Mouse (Mus musculus): ENCODE measurements around the gene Cyb5d2. TPM values are rescaled to one million over a fixed set of nuclear protein-coding genes. Genes with fewer than 3 reads are reported as not detected.
"Not testable (repeated sequence)": the region's sequence is repeated elsewhere in the genome, so short reads cannot be mapped to it uniquely, and the experiment has no call there.

Cyb5d2 gene
- polyA plus RNA-seq, 1 experiment from 2014 or later: 4.3 TPM

DNA sequence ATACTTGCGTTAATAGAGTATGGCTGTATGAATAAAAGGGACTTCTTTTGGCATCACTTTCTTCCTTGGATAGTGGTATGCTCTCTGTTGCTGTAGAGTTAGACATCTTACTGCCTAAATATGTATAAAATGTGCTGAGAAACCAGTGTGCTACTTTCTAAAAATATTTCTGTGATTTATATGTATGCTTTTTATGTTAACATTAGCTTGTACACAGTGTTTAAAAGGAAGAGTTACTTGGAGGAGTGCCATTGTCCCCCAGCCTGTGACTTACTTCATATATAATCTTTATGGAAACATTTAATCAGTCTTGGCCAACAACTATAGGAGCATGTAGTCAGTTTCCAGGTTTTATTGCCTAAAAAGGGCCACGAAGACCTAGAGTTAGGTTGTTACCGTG lies 26.9 kb downstream of the Cyb5d2 start:
- Histone ChIP-seq H3K27ac (ENCODE audit: low read length) (no peak overlapping the region), H3K4me2 (ENCODE audit: low read depth, low read length) (no peak overlapping the region), H3K27me3 (ENCODE audit: control insufficient read depth, insufficient read depth, low read depth, low read length) (no peaks in the 10 kb centered on the region), H3K4me1 (ENCODE audit: control insufficient read depth, low read depth, low read length) (no peaks in the 10 kb centered on the region), H3K9me3 (replicated peaks; ENCODE audit: control insufficient read depth, low read length) (no peaks in the 10 kb centered on the region), H3K36me3 (ENCODE audit: control insufficient read depth, insufficient read depth) (peaks cover 14% of the 10 kb centered on the region), H3K9ac (ENCODE audit: low read depth, low read length) (no peak overlapping the region), H3K4me3 (ENCODE audit: low read depth, low read length) (no peak overlapping the region)
- WGBS (ENCODE audit: insufficient replicate concordance): 77% methylated on average over 3 of the region's 3 CpGs
- no peak for ATAC-seq (ENCODE audit: low read depth)

- WGBS (ENCODE audit: insufficient replicate concordance): 84% methylated on average over 8 of the region's 8 CpGs
- H3K36me3 ChIP-seq (ENCODE audit: control insufficient read depth, insufficient read depth): peaks cover 21% of the 10 kb centered on the region
Measured at GRCm38 (mm10) chr11:72767716-72768115, 28.2 kb downstream of the Cyb5d2 start.

DNA sequence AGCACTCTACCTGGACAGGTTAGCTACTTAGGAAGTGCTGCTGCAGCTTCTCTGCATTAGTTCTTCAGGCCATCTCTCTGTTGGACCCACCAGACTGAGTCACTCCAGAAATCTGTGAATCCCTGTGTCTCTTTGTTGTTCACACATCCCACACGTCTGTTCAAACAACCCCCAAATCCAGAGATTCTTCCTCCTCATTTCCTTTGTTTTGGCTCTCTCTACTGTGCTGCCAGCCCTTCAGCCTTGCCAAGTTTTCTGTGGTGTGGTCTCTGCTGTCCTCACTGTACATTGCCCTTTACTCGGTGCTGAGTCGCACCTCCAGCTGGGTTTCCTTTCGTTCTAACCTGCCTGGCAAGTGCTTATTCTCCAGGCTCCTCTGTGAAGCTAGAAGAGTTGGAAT lies 31.7 kb downstream of the Cyb5d2 start:
- peaks cover 48% of the 10 kb centered on the region for H3K36me3 ChIP-seq (ENCODE audit: control insufficient read depth, insufficient read depth)
- H3K4me3 ChIP-seq (ENCODE audit: low read depth, low read length): no peak overlapping the region
- no peaks in the 10 kb centered on the region for H3K9me3 ChIP-seq (replicated peaks; ENCODE audit: control insufficient read depth, low read length)
- H3K27me3 ChIP-seq (ENCODE audit: control insufficient read depth, insufficient read depth, low read depth, low read length): no peaks in the 10 kb centered on the region
- WGBS (ENCODE audit: insufficient replicate concordance): 82% methylated on average over 4 of the region's 4 CpGs
- H3K27ac ChIP-seq (ENCODE audit: low read length): no peak overlapping the region
- no peak overlapping the region for H3K9ac ChIP-seq (ENCODE audit: low read depth, low read length)
- no peak overlapping the region for H3K4me2 ChIP-seq (ENCODE audit: low read depth, low read length)
- ATAC-seq (ENCODE audit: low read depth): no peak
- no peaks in the 10 kb centered on the region for H3K4me1 ChIP-seq (ENCODE audit: control insufficient read depth, low read depth, low read length)

More at GRCm38 (mm10) chr11:72767716-72768115, 28.2 kb downstream of the Cyb5d2 start:
- Histone ChIP-seq H3K27me3 (ENCODE audit: control insufficient read depth, insufficient read depth, low read depth, low read length) (no peaks in the 10 kb centered on the region), H3K4me3 (ENCODE audit: low read depth, low read length) (no peak overlapping the region), H3K4me1 (ENCODE audit: control insufficient read depth, low read depth, low read length) (no peaks in the 10 kb centered on the region), H3K9me3 (replicated peaks; ENCODE audit: control insufficient read depth, low read length) (no peaks in the 10 kb centered on the region), H3K27ac (ENCODE audit: low read length) (no peak overlapping the region), H3K9ac (ENCODE audit: low read depth, low read length) (no peak overlapping the region), H3K4me2 (ENCODE audit: low read depth, low read length) (no peak overlapping the region)
- ATAC-seq (ENCODE audit: low read depth): no peak

GRCm38 (mm10) chr11:72760781-72761180 lies 35.2 kb downstream of the Cyb5d2 start:
- no peak overlapping the region for H3K4me2 ChIP-seq (ENCODE audit: low read depth, low read length)
- H3K4me1 ChIP-seq (ENCODE audit: control insufficient read depth, low read depth, low read length): no peaks in the 10 kb centered on the region
- no peak overlapping the region for H3K27ac ChIP-seq (ENCODE audit: low read length)
- 73% methylated on average over 1 of the region's 1 CpGs for WGBS (ENCODE audit: insufficient replicate concordance)
- H3K27me3 ChIP-seq (ENCODE audit: control insufficient read depth, insufficient read depth, low read depth, low read length): no peaks in the 10 kb centered on the region
- ATAC-seq (ENCODE audit: low read depth): no peak
- H3K4me3 ChIP-seq (ENCODE audit: low read depth, low read length): no peak overlapping the region
- no peak overlapping the region for H3K9ac ChIP-seq (ENCODE audit: low read depth, low read length)
- no peaks in the 10 kb centered on the region for H3K9me3 ChIP-seq (replicated peaks; ENCODE audit: control insufficient read depth, low read length)
- H3K36me3 ChIP-seq (ENCODE audit: control insufficient read depth, insufficient read depth): peaks cover 66% of the 10 kb centered on the region

DNA sequence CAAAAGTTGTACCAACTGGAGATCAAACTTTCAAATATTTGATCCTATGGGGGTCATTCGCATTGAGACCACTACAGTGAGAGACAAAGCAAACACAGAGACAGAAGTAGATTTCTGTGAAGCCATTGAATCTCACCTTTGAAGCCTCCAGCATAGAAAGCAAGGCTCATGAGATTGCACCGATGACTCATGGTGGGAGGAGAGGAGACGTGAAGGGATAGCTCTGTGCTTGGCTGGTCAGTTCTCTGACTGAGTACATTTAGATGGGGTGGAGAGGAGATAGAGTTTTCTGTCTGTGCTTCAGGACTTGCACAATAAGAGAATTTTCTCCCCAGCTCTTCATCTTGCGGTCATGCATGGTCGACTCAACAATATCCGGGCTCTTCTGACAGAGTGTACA lies 36.4 kb downstream of the Cyb5d2 start:
- H3K4me2 ChIP-seq (ENCODE audit: low read depth, low read length): no peak overlapping the region
- WGBS (ENCODE audit: insufficient replicate concordance): 91% methylated on average over 6 of the region's 6 CpGs
- H3K36me3 ChIP-seq (ENCODE audit: control insufficient read depth, insufficient read depth): peaks cover 69% of the 10 kb centered on the region
- ATAC-seq (ENCODE audit: low read depth): no peak
- no peaks in the 10 kb centered on the region for H3K4me1 ChIP-seq (ENCODE audit: control insufficient read depth, low read depth, low read length)
- no peak overlapping the region for H3K9ac ChIP-seq (ENCODE audit: low read depth, low read length)
- no peak overlapping the region for H3K4me3 ChIP-seq (ENCODE audit: low read depth, low read length)
- H3K27me3 ChIP-seq (ENCODE audit: control insufficient read depth, insufficient read depth, low read depth, low read length): no peaks in the 10 kb centered on the region
- H3K27ac ChIP-seq (ENCODE audit: low read length): no peak overlapping the region
- no peaks in the 10 kb centered on the region for H3K9me3 ChIP-seq (replicated peaks; ENCODE audit: control insufficient read depth, low read length)

- Histone ChIP-seq H3K9me3 (replicated peaks; ENCODE audit: control insufficient read depth, low read length) (no peaks in the 10 kb centered on the region), H3K27me3 (ENCODE audit: control insufficient read depth, insufficient read depth, low read depth, low read length) (no peaks in the 10 kb centered on the region), H3K9ac (ENCODE audit: low read depth, low read length) (no peak overlapping the region), H3K4me2 (ENCODE audit: low read depth, low read length) (no peak overlapping the region), H3K36me3 (ENCODE audit: control insufficient read depth, insufficient read depth) (peaks cover 71% of the 10 kb centered on the region), H3K27ac (ENCODE audit: low read length) (no peak overlapping the region), H3K4me3 (ENCODE audit: low read depth, low read length) (no peak overlapping the region), H3K4me1 (ENCODE audit: control insufficient read depth, low read depth, low read length) (no peaks in the 10 kb centered on the region)
- ATAC-seq (ENCODE audit: low read depth): no peak
- WGBS (ENCODE audit: insufficient replicate concordance): 87% methylated on average over 5 of the region's 5 CpGs
Measured at GRCm38 (mm10) chr11:72758316-72758715, 37.6 kb downstream of the Cyb5d2 start.

DNA sequence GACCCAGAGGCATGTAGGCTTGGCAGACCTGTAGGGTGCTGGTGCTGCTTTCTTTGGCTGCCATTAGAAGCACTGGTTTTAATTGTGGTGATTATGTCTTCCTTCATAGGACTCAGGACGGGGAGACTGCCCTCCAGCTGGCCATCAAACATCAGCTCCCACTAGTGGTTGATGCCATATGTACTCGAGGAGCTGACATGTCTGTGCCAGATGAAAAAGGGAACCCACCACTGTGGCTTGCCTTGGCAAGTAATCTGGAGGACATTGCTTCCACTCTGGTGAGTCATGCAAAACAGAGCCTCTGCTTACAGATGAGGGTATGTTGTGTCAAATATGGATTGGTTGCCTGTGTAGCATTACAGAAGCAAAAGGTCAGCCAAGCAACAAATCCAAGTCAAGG lies 44.0 kb downstream of the Cyb5d2 start:
- Histone ChIP-seq H3K36me3 (ENCODE audit: control insufficient read depth, insufficient read depth) (peaks cover 66% of the 10 kb centered on the region), H3K9ac (ENCODE audit: low read depth, low read length) (no peak overlapping the region), H3K27me3 (ENCODE audit: control insufficient read depth, insufficient read depth, low read depth, low read length) (no peaks in the 10 kb centered on the region), H3K4me3 (ENCODE audit: low read depth, low read length) (no peak overlapping the region), H3K4me2 (ENCODE audit: low read depth, low read length) (no peak overlapping the region), H3K27ac (ENCODE audit: low read length) (no peak overlapping the region), H3K4me1 (ENCODE audit: control insufficient read depth, low read depth, low read length) (no peaks in the 10 kb centered on the region), H3K9me3 (replicated peaks; ENCODE audit: control insufficient read depth, low read length) (no peaks in the 10 kb centered on the region)
- 29% methylated on average over 2 of the region's 2 CpGs for WGBS (ENCODE audit: insufficient replicate concordance)
- ATAC-seq (ENCODE audit: low read depth): no peak

GRCm38 (mm10) chr11:72739048-72739447 lies 56.9 kb downstream of the Cyb5d2 start:
- no peak overlapping the region for H3K9ac ChIP-seq (ENCODE audit: low read depth, low read length)
- H3K4me1 ChIP-seq (ENCODE audit: control insufficient read depth, low read depth, low read length): no peaks in the 10 kb centered on the region

GRCm38 (mm10) chr11:72737517-72737916 lies 58.4 kb downstream of the Cyb5d2 start:
- not testable (repeated sequence) for H3K9ac ChIP-seq (ENCODE audit: low read depth, low read length); H3K27ac ChIP-seq (ENCODE audit: low read length); H3K4me2 ChIP-seq (ENCODE audit: low read depth, low read length); H3K27me3 ChIP-seq (ENCODE audit: control insufficient read depth, insufficient read depth, low read depth, low read length); H3K4me3 ChIP-seq (ENCODE audit: low read depth, low read length); H3K4me1 ChIP-seq (ENCODE audit: control insufficient read depth, low read depth, low read length); ATAC-seq (ENCODE audit: low read depth); H3K9me3 ChIP-seq (replicated peaks; ENCODE audit: control insufficient read depth, low read length)
- peaks cover 25% of the 10 kb centered on the region for H3K36me3 ChIP-seq (ENCODE audit: control insufficient read depth, insufficient read depth)
- WGBS (ENCODE audit: insufficient replicate concordance): 75% methylated on average over 5 of the region's 5 CpGs

More at GRCm38 (mm10) chr11:72739048-72739447, 56.9 kb downstream of the Cyb5d2 start:
- no peak overlapping the region for H3K27ac ChIP-seq (ENCODE audit: low read length)
- H3K4me3 ChIP-seq (ENCODE audit: low read depth, low read length): no peak overlapping the region
- no peak for ATAC-seq (ENCODE audit: low read depth)
- H3K4me2 ChIP-seq (ENCODE audit: low read depth, low read length): no peak overlapping the region
- H3K36me3 ChIP-seq (ENCODE audit: control insufficient read depth, insufficient read depth): peaks cover 18% of the 10 kb centered on the region
- no peaks in the 10 kb centered on the region for H3K27me3 ChIP-seq (ENCODE audit: control insufficient read depth, insufficient read depth, low read depth, low read length)
- WGBS (ENCODE audit: insufficient replicate concordance): 69% methylated on average over 1 of the region's 1 CpGs
- no peaks in the 10 kb centered on the region for H3K9me3 ChIP-seq (replicated peaks; ENCODE audit: control insufficient read depth, low read length)
